Mouse (Mus musculus): ENCODE results near the gene Ankrd1. TPM values are rescaled to one million over a fixed set of nuclear protein-coding genes. Genes with fewer than 3 reads are reported as not detected.

Ankrd1 gene
- 0.19 and 0.29 TPM in 2 replicates for polyA plus RNA-seq (2015; fragmentation: Nextera tagmentation; extraction: Ambion mirVana)

GRCm38 (mm10) chr19:36119783-36120471 is at the start of gene Ankrd1:
Gene Ankrd1 (minus strand): TSS chr19:36120099.

DNA sequence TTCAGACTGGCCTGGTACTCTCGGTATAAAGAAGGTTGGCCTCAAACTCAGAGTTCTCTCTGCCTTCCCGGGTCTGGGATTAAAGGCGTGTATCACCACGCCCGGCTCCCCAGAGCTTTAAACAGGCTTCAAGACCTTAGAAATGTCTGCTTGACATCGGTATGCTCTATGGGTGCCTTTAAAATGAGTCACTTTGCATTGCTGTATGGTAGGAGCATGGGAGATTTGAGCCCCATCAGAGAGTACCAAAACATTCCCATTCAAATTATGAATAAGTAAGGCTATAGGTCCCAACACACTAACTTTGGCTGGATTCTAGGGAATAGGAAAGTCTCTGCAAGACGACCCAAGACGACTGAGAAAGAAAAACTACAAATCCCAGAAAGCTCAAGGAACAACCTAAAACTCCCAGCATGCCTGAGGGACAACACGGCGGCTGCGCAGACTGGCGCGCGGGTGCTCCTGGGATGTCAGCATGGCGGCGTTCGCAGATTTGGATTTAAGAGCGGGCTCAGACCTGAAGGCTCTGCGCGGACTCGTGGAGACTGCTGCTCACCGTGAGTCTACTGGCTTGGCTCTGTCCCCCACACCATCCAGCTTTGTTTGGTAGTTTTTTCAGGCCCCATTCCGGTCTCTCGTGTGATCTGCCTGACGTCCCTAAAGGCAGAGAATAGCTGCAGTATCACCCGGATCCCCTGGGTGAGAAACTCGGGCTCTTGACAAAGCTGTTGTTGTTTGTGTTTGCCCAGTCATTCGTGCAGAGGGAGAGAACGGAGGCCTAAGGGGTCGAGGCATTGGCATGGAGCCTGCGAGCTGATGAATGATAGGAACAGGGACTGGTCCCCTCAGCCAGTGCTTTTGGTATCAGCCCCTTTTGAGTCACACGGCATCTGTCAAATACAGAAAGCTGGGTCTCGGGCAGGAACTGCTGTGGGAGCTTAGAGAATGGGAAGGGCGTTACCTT is 36.4 kb downstream of the Ankrd1 start, which contains the start of gene Rpp30:
TSS of gene Rpp30 (plus strand) at position 455 of the 964 bp plus-strand sequence.

Other genes with a start within 250 kb of the Ankrd1 start
- 25.0 and 25.2 TPM in 2 replicates for gene Htr7, start 62.6 kb downstream of the Ankrd1 start, polyA plus RNA-seq (2015; fragmentation: Nextera tagmentation; extraction: Ambion mirVana)
- gene Rpp30, start 36.4 kb downstream of the Ankrd1 start, polyA plus RNA-seq (2015; fragmentation: Nextera tagmentation; extraction: Ambion mirVana) = 61.4 and 75.1 TPM in 2 replicates
- 6.2 and 7.0 TPM in 2 replicates for gene Pcgf5, start 228.2 kb upstream of the Ankrd1 start, polyA plus RNA-seq (2015; fragmentation: Nextera tagmentation; extraction: Ambion mirVana)